Mouse (Mus musculus) liver, embryonic 16.5 days (tissue): ENCODE results near the gene Ubqln1. TPM values are rescaled to one million over a fixed set of nuclear protein-coding genes. Genes with fewer than 3 reads are reported as not detected.

ENCODE experiments used
- ATAC-seq: fragments of 200-750 bp; cut with Nextera tagmentation; 2 replicates; pipeline ENCODE4 v1.8.0; 2017; ENCODE audit warnings: low read depth, mild to moderate bottlenecking, moderate number of reproducible peaks, moderate library complexity
- H3K27ac ChIP-seq: fragments of 300-500 bp; sonication (generic); 2 replicates; pipeline ENCODE4 v1.5.1; 2014; ENCODE audit warnings: mild to moderate bottlenecking, low read length
- H3K27me3 ChIP-seq: fragments of 300-500 bp; sonication (generic); 2 replicates; pipeline ENCODE4 v1.6.1; 2014; ENCODE audit warnings: low read depth, low read length, mixed read lengths; ENCODE audit not compliant: control insufficient read depth, insufficient read depth
- H3K36me3 ChIP-seq: fragments of 300-500 bp; sonication (generic); 2 replicates; pipeline ENCODE4 v1.6.1; 2014; ENCODE audit warnings: mild to moderate bottlenecking; ENCODE audit not compliant: control insufficient read depth, insufficient read depth
- H3K4me1 ChIP-seq: fragments of 300-500 bp; sonication (generic); 2 replicates; pipeline ENCODE4 v1.6.1; 2014; ENCODE audit warnings: low read depth, low read length, mixed read lengths; ENCODE audit not compliant: control insufficient read depth
- H3K4me2 ChIP-seq: fragments of 300-500 bp; sonication (generic); 2 replicates; pipeline ENCODE4 v1.6.1; 2014; ENCODE audit warnings: low read depth, low read length, mixed read lengths
- H3K4me3 ChIP-seq: fragments of 300-500 bp; sonication (generic); 2 replicates; pipeline ENCODE4 v1.5.1; 2014; ENCODE audit warnings: low read depth, mild to moderate bottlenecking, low read length
- H3K9ac ChIP-seq: fragments of 300-500 bp; sonication (generic); 2 replicates; pipeline ENCODE4 v1.6.1; 2014; ENCODE audit warnings: low read depth, low read length
- H3K9me3 ChIP-seq: fragments of 300-500 bp; sonication (generic); replicated peaks from 2 replicates; pipeline ENCODE4 v1.6.1; 2016; ENCODE audit warnings: low read length; ENCODE audit not compliant: control insufficient read depth
- WGBS: fragments of 180-500 bp; shearing (Covaris S2); extraction: QIAGEN DNeasy Blood & Tissue Kit; methylation state at CpG from one replicate; pipeline ENCODE4 v1.1.7; 2014; ENCODE audit not compliant: insufficient replicate concordance; 5-methylcytosine and 5-hydroxymethylcytosine counted together
- polyA plus RNA-seq: library from polyadenylated mRNA; unstranded; fragments of >200 nt; fragmentation: Nextera tagmentation; extraction: Ambion mirVana; gene quantifications from 2 replicates; pipeline ENCODE4 v1.2.1, GENCODE M21; 2015

The Ubqln1 gene
- polyA plus RNA-seq, 1 experiment from 2014 or later, result 38.0 TPM

DNA sequence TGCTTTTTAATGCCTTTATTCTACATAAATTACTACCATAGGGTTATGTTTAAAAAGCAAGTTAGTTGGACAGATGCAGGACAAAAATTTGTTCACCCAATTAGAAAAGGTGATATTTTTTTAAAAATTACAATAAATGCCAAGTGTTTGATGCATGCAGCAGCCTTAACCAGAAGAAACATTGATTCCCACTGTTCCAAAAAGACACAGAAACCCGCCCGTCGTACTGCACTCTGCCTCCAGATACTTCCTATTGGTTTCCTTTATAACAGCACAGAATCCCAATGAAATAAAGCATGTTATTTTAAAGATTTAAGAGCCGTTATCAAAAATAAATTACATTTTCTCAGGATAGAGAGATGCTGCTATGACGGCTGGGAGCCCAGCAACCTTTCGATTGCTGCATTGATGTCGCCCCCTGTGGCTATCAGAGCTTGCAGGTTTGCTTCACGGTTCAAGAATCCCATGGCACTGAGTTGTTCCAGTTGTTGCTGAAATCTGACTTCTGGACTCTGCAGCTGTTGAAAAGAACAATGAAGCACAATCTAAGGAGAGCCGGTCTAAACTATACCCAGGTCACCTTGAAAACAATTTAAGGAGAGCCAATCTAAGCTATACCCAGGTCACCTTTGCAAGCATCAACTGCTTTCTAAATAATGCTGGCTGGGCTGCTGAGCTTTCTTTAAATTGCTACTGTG is 37.8 kb downstream of the Ubqln1 start:
- no peaks in the 10 kb centered on the region for H3K4me1 ChIP-seq
- 88% methylated on average over 9 of the region's 9 CpGs for WGBS
- no peak overlapping the region for H3K4me3 ChIP-seq
- no peaks in the 10 kb centered on the region for H3K27me3 ChIP-seq
- no peaks in the 10 kb centered on the region for H3K9me3 ChIP-seq
- H3K4me2 ChIP-seq, result no peak overlapping the region
- H3K9ac ChIP-seq, result no peak overlapping the region
- peaks cover 29% of the 10 kb centered on the region for H3K36me3 ChIP-seq
- no peak overlapping the region for H3K27ac ChIP-seq
- no peak for ATAC-seq

DNA sequence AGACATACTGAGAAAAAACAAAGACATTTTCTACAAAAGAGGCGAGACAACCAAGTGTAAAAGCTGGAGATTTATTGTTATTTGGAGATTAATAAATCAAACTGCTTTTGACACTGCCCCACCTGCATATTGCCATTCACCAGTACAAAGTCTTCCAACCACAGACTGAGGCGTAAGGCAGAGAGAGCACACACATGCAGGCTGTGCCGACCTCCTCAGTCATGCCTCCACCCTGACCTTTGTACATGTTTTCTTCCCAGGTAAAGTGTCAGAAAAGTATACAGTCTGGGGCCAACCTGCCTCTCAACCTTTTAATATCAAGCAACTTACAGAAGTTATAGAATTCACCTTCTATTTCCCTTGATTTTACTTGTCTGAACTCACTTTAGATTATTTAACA is 39.3 kb downstream of the Ubqln1 start:
- H3K27ac ChIP-seq, result no peak overlapping the region
- H3K4me1 ChIP-seq, result no peaks in the 10 kb centered on the region
- H3K4me3 ChIP-seq, result no peak overlapping the region
- no peaks in the 10 kb centered on the region for H3K27me3 ChIP-seq
- H3K9me3 ChIP-seq, result no peaks in the 10 kb centered on the region
- 78% methylated on average over 3 of the region's 3 CpGs for WGBS
- no peak overlapping the region for H3K4me2 ChIP-seq
- no peak overlapping the region for H3K9ac ChIP-seq
- H3K36me3 ChIP-seq, result peaks cover 29% of the 10 kb centered on the region
- ATAC-seq, result no peak

DNA sequence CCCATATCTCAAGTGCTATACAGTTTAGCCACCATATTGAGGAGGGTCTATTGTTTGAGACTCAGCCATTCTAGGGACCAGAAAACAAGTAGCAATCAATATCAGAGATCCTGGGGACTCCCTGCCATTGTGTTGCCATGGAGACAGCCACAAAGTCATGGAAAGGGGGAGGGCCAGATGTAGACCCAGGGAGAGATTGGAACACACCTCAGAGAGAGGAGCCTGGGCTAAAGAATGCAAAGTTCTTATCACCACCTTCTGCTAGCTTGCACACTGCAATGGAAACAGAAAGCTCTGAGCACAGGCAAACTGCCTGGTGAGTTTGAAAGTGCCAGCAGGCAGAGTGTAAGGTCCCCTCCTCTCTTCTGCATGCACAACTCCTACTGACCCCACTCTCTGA is 47.3 kb downstream of the Ubqln1 start:
- Histone ChIP-seq H3K4me3 (no peak overlapping the region), H3K27me3 (no peaks in the 10 kb centered on the region)
- ATAC-seq, result no peak

DNA sequence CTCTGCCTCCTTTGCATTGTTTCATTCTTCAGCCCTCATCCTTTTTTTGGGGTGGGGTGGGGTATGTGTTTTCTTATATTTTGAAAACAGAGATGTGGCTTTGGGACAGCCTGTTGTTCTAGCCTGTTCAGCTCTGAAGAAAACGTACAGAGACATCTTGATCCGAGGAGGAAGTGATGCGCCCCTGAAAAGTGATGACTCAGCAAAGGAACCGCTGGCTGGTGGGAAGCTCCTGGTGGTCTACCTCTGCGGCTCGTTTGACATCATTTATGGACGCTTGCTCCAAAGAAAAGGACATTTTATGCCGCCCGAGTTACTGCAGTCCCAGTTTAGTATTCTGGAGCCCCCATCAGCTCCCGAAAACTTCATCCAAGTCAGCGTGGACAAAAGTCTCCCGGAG is 52.1 kb downstream of the Ubqln1 start:
- H3K27ac ChIP-seq, result no peak overlapping the region
- H3K27me3 ChIP-seq, result no peaks in the 10 kb centered on the region
- H3K36me3 ChIP-seq, result peaks cover 15% of the 10 kb centered on the region; the same call in 1 of the 2 replicates
- peaks cover 2% of the 10 kb centered on the region for H3K4me1 ChIP-seq
- no peak overlapping the region for H3K9ac ChIP-seq
- no peak overlapping the region for H3K4me2 ChIP-seq
- no peak overlapping the region for H3K4me3 ChIP-seq
- no peaks in the 10 kb centered on the region for H3K9me3 ChIP-seq
- WGBS, result 76% methylated on average over 12 of the region's 12 CpGs
- no peak for ATAC-seq

More for the DNA sequence above, 47.3 kb downstream of the Ubqln1 start:
- H3K9ac ChIP-seq, result no peak overlapping the region
- no peak overlapping the region for H3K27ac ChIP-seq
- peaks cover 2% of the 10 kb centered on the region; the same call in 1 of the 2 replicates for H3K36me3 ChIP-seq
- no peaks in the 10 kb centered on the region for H3K9me3 ChIP-seq
- H3K4me2 ChIP-seq, result no peak overlapping the region
- H3K4me1 ChIP-seq, result no peaks in the 10 kb centered on the region

DNA sequence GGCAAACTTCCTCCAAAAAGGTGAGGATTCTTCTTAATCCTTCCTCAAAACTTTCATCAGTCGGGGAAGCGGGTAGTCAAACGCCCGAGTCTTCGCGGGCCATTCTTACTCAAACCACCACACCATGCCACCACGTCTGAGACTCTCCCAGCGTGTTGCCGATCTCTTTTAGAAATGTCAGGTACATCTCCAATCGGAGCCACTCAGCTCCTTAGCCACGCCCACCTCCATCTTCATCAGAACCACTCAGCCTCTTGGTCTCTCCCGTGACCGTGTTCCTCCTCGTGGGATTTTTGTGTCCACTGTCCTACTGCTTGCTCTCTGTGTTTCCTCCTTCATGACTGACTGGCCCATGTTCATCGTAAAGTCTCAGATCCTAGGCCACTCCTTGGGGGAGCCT is 54.7 kb downstream of the Ubqln1 start:
- ATAC-seq, result no peak
- Histone ChIP-seq H3K27me3 (no peaks in the 10 kb centered on the region), H3K9ac (no peak overlapping the region), H3K4me1 (peaks cover 10% of the 10 kb centered on the region), H3K4me2 (no peak overlapping the region), H3K36me3 (peaks cover 15% of the 10 kb centered on the region; the same call in 1 of the 2 replicates), H3K9me3 (no peaks in the 10 kb centered on the region), H3K27ac (no peak overlapping the region), H3K4me3 (no peak overlapping the region)
- 87% methylated on average over 15 of the region's 15 CpGs for WGBS

DNA sequence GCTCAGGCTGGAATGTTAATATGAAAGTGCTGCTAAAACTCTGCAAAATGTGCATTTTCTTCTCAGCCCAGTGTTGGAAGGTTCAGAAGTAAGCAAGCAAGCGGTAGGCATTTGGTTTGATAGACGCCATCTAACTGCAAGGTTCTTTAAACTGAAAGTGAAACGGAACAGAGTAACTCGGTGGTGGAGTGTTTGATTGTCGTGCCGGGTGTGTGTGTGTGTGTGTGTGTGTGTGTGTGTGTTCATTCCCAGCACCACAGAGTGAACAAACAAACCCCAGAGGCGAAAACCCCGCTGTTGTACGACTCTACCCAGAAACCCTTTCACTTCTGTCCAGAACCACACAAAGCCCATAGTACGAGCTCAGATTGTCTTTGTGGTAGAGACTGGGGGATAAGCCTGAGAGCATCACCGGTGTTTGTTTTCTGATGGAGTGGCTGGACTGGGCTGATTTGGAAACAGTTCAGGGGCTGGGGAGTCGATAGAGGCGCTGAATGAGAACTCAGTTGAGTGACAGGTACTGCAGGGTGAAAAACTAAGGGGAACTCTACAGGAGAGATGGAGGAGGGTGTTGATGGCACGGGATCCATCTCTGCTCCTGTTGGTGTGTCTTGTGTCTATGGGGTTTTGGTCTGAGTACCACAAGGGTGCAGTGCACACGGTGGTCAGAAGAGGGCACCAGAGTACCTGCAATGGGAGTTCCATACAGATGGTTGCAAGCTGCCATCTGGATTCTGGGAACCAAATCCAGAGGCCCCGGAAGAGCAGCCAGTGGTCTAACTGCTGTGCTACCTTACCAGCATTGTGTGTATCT is 57.1 kb downstream of the Ubqln1 start:
- peaks cover 10% of the 10 kb centered on the region for H3K4me1 ChIP-seq
- H3K4me2 ChIP-seq, result peak overlapping the region; percentile 97
- peaks cover 13% of the 10 kb centered on the region; the same call in 1 of the 2 replicates for H3K36me3 ChIP-seq
- no peaks in the 10 kb centered on the region for H3K9me3 ChIP-seq
- peak overlapping the region; percentile 81 for H3K4me3 ChIP-seq
- no peaks in the 10 kb centered on the region for H3K27me3 ChIP-seq
- H3K9ac ChIP-seq, result peak overlapping the region; percentile 77
- peak; percentile 69 for ATAC-seq
- 2% methylated on average over 16 of the region's 16 CpGs for WGBS
- H3K27ac ChIP-seq, result peak overlapping the region; percentile 84

DNA sequence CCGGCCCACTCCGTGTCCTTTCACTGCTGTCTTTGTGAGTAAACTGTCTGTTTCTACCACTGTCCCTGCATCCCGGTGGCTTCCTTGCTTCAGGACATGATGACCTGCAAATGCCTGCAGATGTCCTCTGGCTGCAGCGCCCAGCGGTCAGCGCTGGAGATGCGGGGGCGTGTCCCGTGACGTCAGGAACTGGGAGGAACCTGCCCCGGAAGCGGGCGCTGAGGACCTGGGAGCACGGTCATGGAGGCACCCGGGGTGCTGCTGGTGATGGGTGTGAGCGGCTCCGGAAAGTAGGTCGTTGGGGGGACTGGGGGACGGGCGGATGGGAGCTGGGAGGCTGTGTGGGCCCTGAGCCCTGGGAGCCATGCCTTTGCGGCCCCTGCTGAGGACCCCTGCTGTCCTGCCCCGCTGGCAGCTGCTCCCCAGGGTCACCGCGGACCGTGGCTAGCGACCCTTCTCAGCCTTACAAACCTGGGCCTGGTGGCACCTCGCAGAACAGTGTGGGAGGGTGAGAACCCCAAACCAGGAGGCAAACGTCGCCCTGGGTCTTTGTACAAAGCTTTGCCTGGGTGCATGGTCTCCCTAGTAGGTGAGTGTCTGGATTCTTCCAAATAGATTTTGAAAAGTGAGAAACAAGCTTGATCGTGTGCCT is 57.9 kb downstream of the Ubqln1 start, which contains the start of gene Idnk:
TSS of gene Idnk (plus strand) at position 203 of the 652 bp plus-strand sequence.
- WGBS, result 0% methylated on average over 30 of the region's 30 CpGs
- H3K36me3 ChIP-seq, result peaks cover 13% of the 10 kb centered on the region; the same call in 1 of the 2 replicates
- peaks cover 10% of the 10 kb centered on the region for H3K4me1 ChIP-seq
- H3K9ac ChIP-seq, result peak within 1 kb of the TSS; percentile 77
- H3K4me3 ChIP-seq, result peak within 1 kb of the TSS; percentile 81
- no peaks in the 10 kb centered on the region for H3K9me3 ChIP-seq
- peak; percentile 91 for ATAC-seq
- peak within 1 kb of the TSS; percentile 97 for H3K4me2 ChIP-seq
- peak within 1 kb of the TSS; percentile 84 for H3K27ac ChIP-seq
- H3K27me3 ChIP-seq, result no peaks in the 10 kb centered on the region

DNA sequence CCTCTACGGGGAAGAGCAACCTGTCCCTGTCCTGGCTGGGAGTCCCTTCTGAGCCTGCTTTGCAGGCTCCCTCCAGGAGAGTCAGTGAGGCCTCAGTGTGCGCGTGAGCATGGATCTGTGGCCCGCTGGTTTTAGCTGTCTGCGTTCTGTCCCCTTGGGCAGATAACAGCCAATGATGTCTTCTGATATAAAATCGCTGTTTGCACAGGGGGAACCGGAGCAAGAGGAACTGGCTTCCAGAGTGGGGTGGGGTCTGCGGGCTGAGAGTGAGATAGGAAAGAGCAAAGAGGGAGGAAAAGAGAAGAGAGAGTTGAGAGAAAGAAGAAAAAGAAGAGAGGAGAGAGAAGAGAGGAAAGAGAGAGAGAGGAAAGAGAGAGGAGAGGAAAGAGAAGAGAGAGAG is 58.4 kb downstream of the Ubqln1 start:
- ATAC-seq, result no peak
- H3K4me3 ChIP-seq, result peak overlapping the region; percentile 81
- H3K27me3 ChIP-seq, result no peaks in the 10 kb centered on the region
- WGBS, result 6% methylated on average over 8 of the region's 8 CpGs
- H3K9ac ChIP-seq, result no peak overlapping the region; the same call in 1 of the 2 replicates
- peaks cover 13% of the 10 kb centered on the region; the same call in 1 of the 2 replicates for H3K36me3 ChIP-seq
- peak overlapping the region; percentile 97 for H3K4me2 ChIP-seq
- no peak overlapping the region for H3K27ac ChIP-seq
- H3K4me1 ChIP-seq, result peaks cover 10% of the 10 kb centered on the region
- no peaks in the 10 kb centered on the region for H3K9me3 ChIP-seq
